Mouse (Mus musculus) cerebellum, postnatal 4 days (tissue): ENCODE results near the gene Adamtsl1.
A peak's percentile ranks its signal among the peaks of the same experiment; 100 is the strongest.

Source experiments
- DNase-seq, 2 experiments: peaks; one replicate each; pipeline ENCODE4 v3.0.0; 2022; ENCODE audit warnings: low spot score in 2 of 2, mixed read lengths in 1 of 2

The Adamtsl1 gene

GRCm38 (mm10) chr4:85669735-85670134 is 155.8 kb downstream of the Adamtsl1 start:
- no peak for DNase-seq

DNA sequence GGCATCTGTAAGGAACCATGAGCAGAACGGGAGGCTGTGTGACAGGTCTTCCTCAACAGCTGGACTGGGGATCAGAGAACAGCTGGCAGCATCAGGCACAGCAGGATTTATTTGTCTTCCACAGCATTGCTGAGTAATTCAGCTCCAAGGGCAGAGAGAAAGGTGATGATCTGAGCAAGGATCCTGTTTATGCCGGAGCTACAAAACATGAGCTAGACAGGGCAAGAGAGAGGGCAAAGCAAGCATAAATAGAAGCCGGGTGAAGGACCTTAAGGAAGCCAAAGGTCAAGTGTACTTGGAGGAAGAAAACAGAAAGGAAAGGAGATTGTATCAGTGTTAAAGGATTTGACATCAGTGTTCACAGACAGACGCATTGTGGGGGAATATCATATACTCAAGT is 158.3 kb downstream of the Adamtsl1 start:
- DNase-seq, result no peak

GRCm38 (mm10) chr4:85677621-85678020 is 163.6 kb downstream of the Adamtsl1 start:
- no peak for DNase-seq

GRCm38 (mm10) chr4:85686160-85686559 is 172.2 kb downstream of the Adamtsl1 start:
- no peak for DNase-seq

GRCm38 (mm10) chr4:85695237-85695636 is 181.3 kb downstream of the Adamtsl1 start:
- DNase-seq, result no peak

DNA sequence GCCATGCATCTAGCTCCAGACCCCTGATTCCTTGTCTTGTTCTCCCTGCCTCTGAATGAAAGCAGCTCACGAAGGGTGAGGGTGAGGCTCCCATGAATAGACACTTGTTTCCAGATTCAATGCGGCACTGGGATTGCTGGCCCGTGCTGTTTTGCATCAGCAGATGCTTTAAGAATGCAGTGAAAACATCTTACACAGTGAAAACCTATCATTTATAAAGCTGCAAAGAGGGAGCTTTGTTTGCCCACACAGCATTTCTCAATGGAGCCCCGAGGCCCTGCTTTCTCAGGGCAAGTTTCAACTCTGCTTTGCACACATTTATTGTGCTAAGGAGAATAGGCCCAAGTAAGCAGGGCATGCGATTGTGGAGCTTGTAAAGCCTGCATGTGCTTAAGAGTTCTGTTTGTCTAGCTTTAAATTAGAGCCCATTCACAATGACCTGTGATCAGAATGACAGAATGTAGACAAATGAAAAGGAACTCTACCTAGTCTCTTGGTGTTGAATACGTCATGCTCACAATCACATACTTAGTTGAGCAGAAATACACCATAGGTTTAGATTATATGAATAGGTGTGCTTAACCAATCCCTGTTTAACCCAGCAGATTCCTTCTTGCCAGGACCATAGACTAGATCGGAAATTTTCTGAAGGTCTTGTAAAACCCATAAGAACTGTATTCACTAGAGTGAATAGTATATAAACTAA is 193.5 kb downstream of the Adamtsl1 start:
- peak in 1 of 2 experiments; percentile 20 for DNase-seq

GRCm38 (mm10) chr4:85709636-85710035 is 195.7 kb downstream of the Adamtsl1 start:
- DNase-seq, result no peak

GRCm38 (mm10) chr4:85724999-85725398 is 211.0 kb downstream of the Adamtsl1 start:
- DNase-seq, result no peak

DNA sequence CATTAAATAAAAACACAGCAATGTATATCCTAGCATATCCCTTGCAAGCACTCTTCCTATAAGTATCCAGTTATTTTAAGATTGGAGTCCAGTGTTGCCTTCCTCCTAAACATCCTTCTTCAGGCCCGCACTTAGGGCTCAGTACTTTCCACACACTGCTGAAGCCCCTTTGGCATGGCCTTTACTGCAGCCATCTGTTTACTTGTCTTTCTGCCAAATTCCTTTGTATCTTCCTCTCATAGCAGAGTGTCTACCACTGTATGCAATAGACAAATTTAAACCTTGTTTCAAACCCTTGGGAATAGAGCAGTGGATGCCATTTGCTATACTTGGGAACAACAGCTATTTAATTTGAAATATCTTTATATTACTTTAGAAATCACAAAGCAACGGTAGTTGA is 213.8 kb downstream of the Adamtsl1 start:
- DNase-seq, result peak in 1 of 2 experiments; percentile 29

DNA sequence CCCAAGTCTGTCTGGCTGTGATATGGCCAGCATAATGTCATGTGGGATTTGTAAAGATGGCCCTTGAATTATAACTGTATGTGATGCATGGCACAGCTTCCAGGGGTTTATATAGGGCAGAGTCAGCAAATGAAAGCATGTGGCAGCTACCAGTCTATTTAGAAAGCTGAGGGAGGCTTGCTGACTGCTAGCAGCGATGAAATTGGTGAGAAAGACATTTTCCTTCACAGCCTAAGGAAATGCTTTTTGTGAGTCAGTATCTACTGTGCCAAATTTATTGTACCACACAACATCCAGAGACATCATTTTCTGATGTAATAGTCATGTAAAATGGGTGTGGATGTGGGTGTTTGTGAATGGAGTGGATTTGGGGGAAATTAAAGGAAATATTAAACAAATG is 214.4 kb downstream of the Adamtsl1 start:
- DNase-seq, result no peak

DNA sequence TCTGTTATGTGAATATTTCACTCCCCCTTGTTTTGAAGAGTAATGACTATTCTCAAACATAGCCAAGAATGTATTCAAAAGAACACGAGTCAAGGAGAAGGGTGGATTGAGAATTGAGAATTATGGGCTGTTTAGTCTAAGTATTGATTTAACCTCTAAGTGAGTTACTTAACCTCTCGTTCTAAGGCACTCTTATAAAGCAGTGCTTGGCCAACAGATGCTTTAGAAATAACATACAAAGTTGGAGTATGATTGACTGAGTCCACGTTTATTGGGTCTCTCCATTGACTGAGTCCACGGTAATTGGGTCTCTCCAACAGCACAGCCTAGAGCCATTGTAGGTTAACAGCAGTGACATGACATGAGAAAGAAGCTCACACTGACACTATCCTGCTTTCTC is 226.5 kb downstream of the Adamtsl1 start:
- DNase-seq, result no peak

- no peak for DNase-seq
Measured at GRCm38 (mm10) chr4:85741825-85742391, 227.9 kb downstream of the Adamtsl1 start.

- DNase-seq, result no peak
Measured at GRCm38 (mm10) chr4:85743427-85743826, 229.5 kb downstream of the Adamtsl1 start.

GRCm38 (mm10) chr4:85762684-85763083 is 248.7 kb downstream of the Adamtsl1 start:
- DNase-seq, result no peak

DNA sequence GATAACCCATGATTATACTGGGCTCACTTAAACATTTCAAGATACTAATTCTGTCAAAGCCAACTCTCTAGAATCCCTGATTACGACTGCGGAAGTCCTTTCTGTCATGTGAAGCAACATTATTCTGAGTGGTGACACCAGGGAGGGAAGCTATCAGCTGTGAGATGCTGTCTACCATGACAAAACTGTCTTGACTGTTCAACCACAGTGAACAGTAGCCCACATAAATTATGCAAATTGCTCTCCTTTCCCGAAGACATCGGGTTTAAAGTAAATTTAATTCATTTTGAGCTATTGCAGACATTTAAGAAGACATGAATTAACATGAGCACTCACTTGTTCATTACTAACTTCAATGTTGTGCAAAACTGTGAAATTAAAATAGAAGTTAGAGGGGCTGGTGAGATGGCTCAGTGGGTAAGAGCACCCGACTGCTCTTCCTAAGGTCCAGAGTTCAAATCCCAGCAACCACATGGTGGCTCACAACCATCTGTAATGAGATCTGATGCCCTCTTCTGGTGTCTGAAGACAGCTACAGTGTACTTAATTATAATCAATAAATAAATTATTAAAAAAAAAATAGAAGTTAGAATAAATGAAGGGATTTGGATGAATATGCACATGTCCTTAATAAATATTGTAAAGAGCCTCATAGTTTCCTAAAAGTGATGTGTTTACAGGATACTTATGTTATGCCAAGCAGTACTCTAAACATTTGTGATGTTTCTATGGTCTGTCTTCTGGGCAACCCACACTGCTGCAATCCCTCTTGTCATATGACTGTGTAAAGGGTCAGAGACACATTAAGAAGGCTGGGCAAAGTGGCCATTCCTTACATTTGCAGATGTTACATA is 249.4 kb downstream of the Adamtsl1 start:
- DNase-seq, result no peak

DNA sequence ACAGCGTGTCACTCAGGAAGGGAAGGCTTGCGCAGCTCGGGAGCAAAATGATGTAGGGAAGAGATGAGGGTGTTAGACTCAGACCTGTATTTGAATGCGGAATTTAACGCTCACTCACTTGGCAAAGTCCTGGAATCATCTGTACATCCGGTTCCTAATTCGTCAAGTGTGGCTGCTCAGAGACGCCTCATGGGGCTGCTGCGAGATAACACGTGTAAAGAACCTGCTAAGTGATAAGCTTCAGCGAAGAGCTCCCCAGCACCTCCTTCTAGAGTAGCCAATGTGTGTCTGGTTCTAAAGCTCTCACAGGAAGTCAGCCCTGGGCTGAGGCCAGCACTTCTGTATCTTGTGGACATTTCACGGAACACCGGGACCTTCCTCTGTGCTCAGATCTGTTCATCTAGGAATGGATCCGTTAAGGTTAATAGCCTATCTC is 250.1 kb downstream of the Adamtsl1 start:
- no peak for DNase-seq

DNA sequence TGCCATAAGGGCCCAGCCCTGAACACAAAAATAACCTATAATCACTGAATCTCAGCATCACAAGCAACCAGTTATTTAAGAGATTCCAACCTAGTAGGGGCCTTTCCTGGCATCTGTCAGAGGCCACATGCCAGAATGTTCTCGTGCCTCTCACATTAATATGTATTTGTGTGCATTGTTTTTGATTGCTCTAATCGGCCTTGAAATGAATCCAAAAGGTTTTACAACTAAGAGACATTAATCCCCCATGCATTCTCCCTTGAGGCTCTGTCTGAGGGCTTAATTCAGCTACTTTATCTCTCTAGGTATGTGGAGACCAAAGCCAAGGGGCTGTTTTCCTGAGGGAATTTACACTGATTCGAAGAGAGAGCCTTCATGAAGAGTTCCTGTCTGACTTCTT is 250.5 kb downstream of the Adamtsl1 start:
- no peak for DNase-seq

DNA sequence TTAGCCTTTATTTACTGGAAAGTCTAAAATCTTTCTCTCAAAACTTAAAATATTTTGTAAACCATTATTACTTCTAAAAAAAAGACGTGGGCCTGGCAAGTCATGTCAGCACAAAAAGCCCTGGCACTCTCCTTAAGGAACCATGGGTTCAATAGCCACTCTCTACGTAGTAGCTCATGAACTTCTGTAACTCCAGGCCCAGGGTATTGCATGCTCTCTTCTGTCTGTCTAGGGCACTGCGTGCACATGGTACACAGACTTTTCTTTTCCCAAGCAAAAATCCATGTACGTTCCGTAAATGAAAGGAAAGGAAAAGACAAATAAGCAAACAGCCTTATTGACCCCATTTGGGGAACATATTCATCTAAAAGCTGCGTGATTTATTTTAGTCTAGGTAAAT is 253.7 kb downstream of the Adamtsl1 start:
- DNase-seq, result no peak

- DNase-seq, result no peak
Measured at GRCm38 (mm10) chr4:85768107-85768506, 254.1 kb downstream of the Adamtsl1 start.

GRCm38 (mm10) chr4:85782511-85782910 is 268.5 kb downstream of the Adamtsl1 start:
- no peak for DNase-seq

DNA sequence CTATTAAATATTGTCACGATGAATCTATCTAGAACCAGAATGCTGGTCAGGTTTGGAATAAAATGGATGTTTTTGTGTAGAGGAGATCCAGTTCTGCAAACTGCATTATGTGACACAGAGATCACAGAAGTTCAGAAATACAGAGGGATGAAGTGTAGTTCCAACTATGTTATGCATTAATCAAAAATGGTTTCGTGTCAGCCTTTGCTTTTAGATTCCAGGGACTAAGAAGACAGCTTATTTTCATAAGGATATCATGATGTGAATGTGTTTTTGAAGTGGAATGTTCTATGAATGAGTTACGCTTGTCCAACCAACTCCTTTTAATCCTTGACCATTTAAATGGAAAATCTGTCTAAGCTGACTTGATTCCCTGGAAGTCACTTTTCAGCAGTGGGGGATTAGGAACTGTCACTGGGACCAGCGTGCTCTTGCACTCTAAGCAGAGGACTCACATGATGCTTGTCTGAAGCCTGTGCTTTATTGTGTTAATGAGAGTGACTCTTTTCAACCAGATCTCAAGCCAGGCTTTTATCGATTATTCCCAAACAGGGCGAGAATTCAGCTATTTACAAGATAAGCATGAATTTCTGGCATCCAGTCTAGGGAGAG is 269.9 kb downstream of the Adamtsl1 start:
- DNase-seq, result no peak

DNA sequence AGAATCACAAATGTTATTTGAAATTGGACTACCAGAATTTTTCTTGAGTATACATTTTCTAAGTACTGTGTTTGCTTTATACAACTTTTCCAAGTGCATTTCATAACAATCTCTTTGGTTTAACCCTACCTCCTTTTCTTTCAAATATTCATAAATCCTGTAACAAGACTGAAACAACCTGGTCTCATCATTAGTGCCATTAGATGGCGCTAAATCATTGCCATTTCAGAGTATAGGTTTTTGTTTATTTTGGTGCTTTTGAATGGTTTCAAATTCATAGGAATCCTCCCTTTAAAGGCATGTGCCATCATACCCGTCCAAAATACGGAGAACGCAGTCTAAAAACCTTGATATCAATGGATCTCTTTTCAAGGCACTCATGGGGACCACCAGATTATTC is 270.5 kb downstream of the Adamtsl1 start:
- no peak for DNase-seq
